Mouse (Mus musculus) heart, embryonic 14.5 days (tissue): Measurements from ENCODE around the gene Zfp462. TPM values are rescaled to one million over a fixed set of nuclear protein-coding genes. Genes with fewer than 3 reads are reported as not detected.

Source experiments
- ATAC-seq: fragments of 200-750 bp; cut with Nextera tagmentation; 2 replicates; pipeline ENCODE4 v1.8.0; 2017; ENCODE audit warnings: low read depth, moderate TSS enrichment; ENCODE audit not compliant: insufficient number of reproducible peaks, insufficient read depth, low FRiP score
- H3K27ac ChIP-seq, 2 experiments: fragments of 200-500 bp in 1 of 2; fragments of 300-500 bp in 1 of 2; sonication (generic) in 1 of 2; replicated peaks in 1 of 2; 2 replicates each; pipeline ENCODE4 v1.5.1; 2012 to 2014; ENCODE audit warnings: low read depth in 2 of 2, low read length in 2 of 2, control low read depth in 1 of 2, mild to moderate bottlenecking in 1 of 2, mixed read lengths in 1 of 2; ENCODE audit not compliant: control insufficient read depth in 1 of 2, insufficient read depth in 1 of 2
- H3K27me3 ChIP-seq: fragments of 300-500 bp; sonication (generic); 2 replicates; pipeline ENCODE4 v1.6.1; 2014; ENCODE audit warnings: mild to moderate bottlenecking, low read length, control low read depth; ENCODE audit not compliant: control insufficient read depth, insufficient read depth
- H3K36me3 ChIP-seq: fragments of 300-500 bp; sonication (generic); 2 replicates; pipeline ENCODE4 v1.6.1; 2014; ENCODE audit warnings: mild to moderate bottlenecking, control low read depth, low read length, mixed read lengths; ENCODE audit not compliant: control insufficient read depth, insufficient read depth
- H3K4me1 ChIP-seq, 2 experiments: fragments of 200-500 bp in 1 of 2; fragments of 300-500 bp in 1 of 2; sonication (generic) in 1 of 2; 2 replicates each; pipeline ENCODE4 v1.6.1; 2012 to 2014; ENCODE audit warnings: low read length in 2 of 2, control low read depth in 1 of 2, mixed read lengths in 1 of 2; ENCODE audit not compliant: control insufficient read depth in 2 of 2, insufficient read depth in 2 of 2
- H3K4me2 ChIP-seq: fragments of 300-500 bp; sonication (generic); 2 replicates; pipeline ENCODE4 v1.6.1; 2014; ENCODE audit warnings: mild to moderate bottlenecking, low read length
- H3K4me3 ChIP-seq, 2 experiments: fragments of 200-500 bp in 1 of 2; fragments of 300-500 bp in 1 of 2; sonication (generic) in 1 of 2; 2 replicates each; pipeline ENCODE4 v1.5.1; 2012 to 2014; ENCODE audit warnings: low read length in 2 of 2, mild to moderate bottlenecking in 2 of 2, control low read depth in 1 of 2, low read depth in 1 of 2, moderate library complexity in 1 of 2; ENCODE audit not compliant: control insufficient read depth in 1 of 2, insufficient read depth in 1 of 2
- H3K9ac ChIP-seq: fragments of 300-500 bp; sonication (generic); 2 replicates; pipeline ENCODE4 v1.6.1; 2014; ENCODE audit warnings: mild to moderate bottlenecking, low read length
- H3K9me3 ChIP-seq: fragments of 300-500 bp; sonication (generic); 2 replicates; pipeline ENCODE4 v1.6.1; 2016; ENCODE audit warnings: low read length, control low read depth; ENCODE audit not compliant: control insufficient read depth
- WGBS: fragments of 180-500 bp; shearing (Covaris S2); extraction: QIAGEN DNeasy Blood & Tissue Kit; methylation state at CpG from one replicate; pipeline ENCODE4 v1.1.7; 2014; 5-methylcytosine and 5-hydroxymethylcytosine counted together
- polyA plus RNA-seq: library from polyadenylated mRNA; unstranded; fragments of >200 nt; fragmentation: Nextera tagmentation; extraction: Ambion mirVana; gene quantifications from 2 replicates; pipeline ENCODE4 v1.2.1, GENCODE M21; 2014

Zfp462 gene
- polyA plus RNA-seq, 1 experiment from 2014 or later, result 3.7 TPM

- Histone ChIP-seq H3K9ac (no peak overlapping the region), H3K4me2 (no peak overlapping the region), H3K9me3 (no peaks in the 10 kb centered on the region), H3K4me1 (peaks cover 0 to 4% of the 10 kb centered on the region in 2 experiments; a peak in 2 of 4 replicates), H3K36me3 (no peaks in the 10 kb centered on the region), H3K27me3 (no peaks in the 10 kb centered on the region), H3K27ac (no peak overlapping the region), H3K4me3 (no peak overlapping the region)
- no peak for ATAC-seq
- WGBS, result 57% methylated on average over 6 of the region's 6 CpGs
Observed at GRCm38 (mm10) chr4:55098366-55098765, 153.5 kb downstream of the Zfp462 start.

GRCm38 (mm10) chr4:55100851-55101250, 156.0 kb downstream of the Zfp462 start:
- H3K4me3 ChIP-seq, result no peak overlapping the region
- H3K4me1 ChIP-seq, result peaks cover 0 to 4% of the 10 kb centered on the region in 2 experiments; a peak in 2 of 4 replicates
- 39% methylated on average over 2 of the region's 2 CpGs for WGBS
- no peak overlapping the region for H3K9ac ChIP-seq
- H3K4me2 ChIP-seq, result no peak overlapping the region
- no peak for ATAC-seq
- H3K9me3 ChIP-seq, result no peaks in the 10 kb centered on the region
- no peak overlapping the region for H3K27ac ChIP-seq
- no peaks in the 10 kb centered on the region for H3K27me3 ChIP-seq
- no peaks in the 10 kb centered on the region for H3K36me3 ChIP-seq

GRCm38 (mm10) chr4:55101601-55102000, 156.8 kb downstream of the Zfp462 start:
- H3K27me3 ChIP-seq, result no peaks in the 10 kb centered on the region
- no peak overlapping the region for H3K4me2 ChIP-seq
- no peak for ATAC-seq
- no peak overlapping the region for H3K4me3 ChIP-seq
- 81% methylated on average over 9 of the region's 9 CpGs for WGBS
- H3K36me3 ChIP-seq, result no peaks in the 10 kb centered on the region
- no peaks in the 10 kb centered on the region for H3K9me3 ChIP-seq
- H3K4me1 ChIP-seq, result peaks cover 0 to 4% of the 10 kb centered on the region in 2 experiments; a peak in 2 of 4 replicates
- no peak overlapping the region for H3K9ac ChIP-seq
- no peak overlapping the region for H3K27ac ChIP-seq

GRCm38 (mm10) chr4:55102382-55102781, 157.5 kb downstream of the Zfp462 start:
- Histone ChIP-seq H3K27ac (no peak overlapping the region), H3K4me2 (no peak overlapping the region), H3K4me1 (peaks cover 0 to 4% of the 10 kb centered on the region in 2 experiments; a peak in 2 of 4 replicates), H3K4me3 (no peak overlapping the region), H3K9me3 (no peaks in the 10 kb centered on the region), H3K36me3 (no peaks in the 10 kb centered on the region), H3K27me3 (no peaks in the 10 kb centered on the region), H3K9ac (no peak overlapping the region)
- 82% methylated on average over 3 of the region's 3 CpGs for WGBS
- ATAC-seq, result no peak

- H3K4me2 ChIP-seq, result no peak overlapping the region
- no peaks in the 10 kb centered on the region for H3K36me3 ChIP-seq
- H3K9ac ChIP-seq, result no peak overlapping the region
- no peaks in the 10 kb centered on the region; a peak in 1 of 4 replicates for H3K4me1 ChIP-seq
- WGBS, result 55% methylated on average over 3 of the region's 3 CpGs
- no peak overlapping the region for H3K4me3 ChIP-seq
- ATAC-seq, result no peak
- no peaks in the 10 kb centered on the region for H3K27me3 ChIP-seq
- no peaks in the 10 kb centered on the region for H3K9me3 ChIP-seq
- H3K27ac ChIP-seq, result no peak overlapping the region
Observed at GRCm38 (mm10) chr4:55103575-55103974, 158.7 kb downstream of the Zfp462 start.

- ATAC-seq, result no peak
- WGBS, result 66% methylated on average over 10 of the region's 10 CpGs
- no peaks in the 10 kb centered on the region for H3K9me3 ChIP-seq
Observed at GRCm38 (mm10) chr4:55117839-55118487, 173.1 kb downstream of the Zfp462 start.

GRCm38 (mm10) chr4:55121126-55121525, 176.3 kb downstream of the Zfp462 start:
- Histone ChIP-seq H3K36me3 (no peaks in the 10 kb centered on the region), H3K4me3 (no peak overlapping the region), H3K4me1 (peaks cover 9 to 11% of the 10 kb centered on the region in 2 experiments; a peak in 3 of 4 replicates), H3K27ac (no peak overlapping the region), H3K27me3 (no peaks in the 10 kb centered on the region), H3K4me2 (no peak overlapping the region), H3K9me3 (no peaks in the 10 kb centered on the region), H3K9ac (no peak overlapping the region)
- ATAC-seq, result no peak
- WGBS, result 74% methylated on average over 2 of the region's 2 CpGs

More at GRCm38 (mm10) chr4:55117839-55118487, 173.1 kb downstream of the Zfp462 start:
- no peaks in the 10 kb centered on the region for H3K36me3 ChIP-seq
- no peak overlapping the region for H3K9ac ChIP-seq
- H3K27me3 ChIP-seq, result no peaks in the 10 kb centered on the region
- no peak overlapping the region for H3K27ac ChIP-seq
- H3K4me1 ChIP-seq, result peaks cover 0 to 3% of the 10 kb centered on the region in 2 experiments; a peak in 2 of 4 replicates
- no peak overlapping the region for H3K4me2 ChIP-seq
- H3K4me3 ChIP-seq, result no peak overlapping the region

- no peak overlapping the region for H3K9ac ChIP-seq
- ATAC-seq, result no peak
- H3K27ac ChIP-seq, result no peak overlapping the region
- no peaks in the 10 kb centered on the region for H3K9me3 ChIP-seq
- H3K27me3 ChIP-seq, result no peaks in the 10 kb centered on the region
- 35% methylated on average over 6 of the region's 6 CpGs for WGBS
- H3K36me3 ChIP-seq, result no peaks in the 10 kb centered on the region
- no peak overlapping the region for H3K4me3 ChIP-seq
- H3K4me2 ChIP-seq, result no peak overlapping the region
- peaks cover 9 to 11% of the 10 kb centered on the region in 2 experiments; a peak in 3 of 4 replicates for H3K4me1 ChIP-seq
Observed at GRCm38 (mm10) chr4:55121952-55122351, 177.1 kb downstream of the Zfp462 start.
